Mouse (Mus musculus) midbrain, embryonic 15.5 days (tissue): ENCODE measurements around the gene Pcsk4. TPM values are rescaled to one million over a fixed set of nuclear protein-coding genes. Genes with fewer than 3 reads are reported as not detected.
A peak's percentile ranks its signal among the peaks of the same experiment; 100 is the strongest.

ENCODE experiments used
- ATAC-seq: fragments of 200-750 bp; cut with Nextera tagmentation; replicated peaks from 2 replicates; pipeline ENCODE4 v1.8.0; 2017; ENCODE audit warnings: moderate TSS enrichment
- H3K27ac ChIP-seq: fragments of 300-500 bp; sonication (generic); 2 replicates; pipeline ENCODE4 v1.5.1; 2015; ENCODE audit warnings: mild to moderate bottlenecking, inconsistent platforms
- H3K27me3 ChIP-seq: fragments of 300-500 bp; sonication (generic); replicated peaks from 2 replicates; pipeline ENCODE4 v1.6.1; 2015; ENCODE audit warnings: inconsistent platforms
- H3K36me3 ChIP-seq: fragments of 300-500 bp; sonication (generic); replicated peaks from 2 replicates; pipeline ENCODE4 v1.6.1; 2015; ENCODE audit warnings: inconsistent platforms
- H3K4me1 ChIP-seq: fragments of 300-500 bp; sonication (generic); 2 replicates; pipeline ENCODE4 v1.6.1; 2015; ENCODE audit warnings: inconsistent platforms
- H3K4me2 ChIP-seq: fragments of 300-500 bp; sonication (generic); 2 replicates; pipeline ENCODE4 v1.6.1; 2015; ENCODE audit warnings: inconsistent platforms, mild to moderate bottlenecking, moderate library complexity
- H3K4me3 ChIP-seq: fragments of 300-500 bp; sonication (generic); 2 replicates; pipeline ENCODE4 v1.5.1; 2015; ENCODE audit warnings: mild to moderate bottlenecking, inconsistent platforms
- H3K9ac ChIP-seq: fragments of 300-500 bp; sonication (generic); 2 replicates; pipeline ENCODE4 v1.6.1; 2015; ENCODE audit warnings: mild to moderate bottlenecking, inconsistent platforms
- H3K9me3 ChIP-seq: fragments of 300-500 bp; sonication (generic); 2 replicates; pipeline ENCODE4 v1.6.1; 2016; ENCODE audit warnings: inconsistent platforms
- WGBS: fragments of 180-500 bp; shearing (Covaris S2); methylation state at CpG from one replicate; pipeline ENCODE4 v1.1.7; 2015; ENCODE audit warnings: mixed read lengths; 5-methylcytosine and 5-hydroxymethylcytosine counted together
- polyA plus RNA-seq: library from polyadenylated mRNA; unstranded; fragments of >200 nt; fragmentation: Nextera tagmentation; extraction: Ambion mirVana; gene quantifications from 2 replicates; pipeline ENCODE4 v1.2.1, GENCODE M21; 2015

Pcsk4 gene
- polyA plus RNA-seq, 1 experiment from 2014 or later = 4.4 TPM

DNA sequence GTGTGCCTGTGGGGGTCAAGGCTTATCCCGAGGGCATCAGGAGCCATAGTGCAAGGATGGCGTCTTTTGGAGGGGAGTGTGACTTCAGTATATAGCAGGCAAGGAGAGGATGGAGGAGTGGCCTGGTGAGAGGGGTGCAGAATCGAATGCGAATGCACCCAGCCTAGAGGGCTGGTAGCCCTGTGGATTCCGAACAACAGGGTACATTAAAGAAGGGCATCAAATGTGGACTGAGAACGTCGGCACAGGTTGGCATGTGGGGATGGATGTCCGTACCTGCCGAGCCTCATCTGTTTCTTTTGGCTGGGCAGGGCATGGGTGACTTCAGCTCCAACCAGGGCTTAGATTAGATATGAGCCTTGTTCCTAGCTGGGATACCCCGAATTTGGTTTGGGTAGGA, 29.5 kb downstream of the Pcsk4 start:
- Histone ChIP-seq H3K4me3 (peak overlapping the region; percentile 67), H3K27ac (peak overlapping the region; percentile 98), H3K27me3 (no peaks in the 10 kb centered on the region), H3K36me3 (peaks cover 14% of the 10 kb centered on the region), H3K9me3 (no peaks in the 10 kb centered on the region), H3K4me1 (peaks cover 73% of the 10 kb centered on the region), H3K4me2 (peak overlapping the region; percentile 98), H3K9ac (peak overlapping the region; percentile 92)
- 28% methylated on average over 10 of the region's 10 CpGs for WGBS
- ATAC-seq = no peak

- WGBS = 3% methylated on average over 15 of the region's 15 CpGs
- peak overlapping the region; percentile 67 for H3K4me3 ChIP-seq
- peak overlapping the region; percentile 92 for H3K9ac ChIP-seq
- peak overlapping the region; percentile 98 for H3K4me2 ChIP-seq
- H3K27ac ChIP-seq = peak overlapping the region; percentile 98
- peaks cover 73% of the 10 kb centered on the region for H3K4me1 ChIP-seq
- peaks cover 14% of the 10 kb centered on the region for H3K36me3 ChIP-seq
- ATAC-seq = no peak
- no peaks in the 10 kb centered on the region for H3K27me3 ChIP-seq
- H3K9me3 ChIP-seq = no peaks in the 10 kb centered on the region
Observed at GRCm38 (mm10) chr10:80299301-80299700, 30.0 kb downstream of the Pcsk4 start.

- Histone ChIP-seq H3K9ac (peak overlapping the region; percentile 92), H3K36me3 (peaks cover 16% of the 10 kb centered on the region), H3K9me3 (no peaks in the 10 kb centered on the region), H3K4me3 (peak overlapping the region; percentile 67), H3K27ac (peak overlapping the region; percentile 98), H3K4me1 (peaks cover 73% of the 10 kb centered on the region), H3K27me3 (no peaks in the 10 kb centered on the region), H3K4me2 (peak overlapping the region; percentile 98)
- WGBS = 1% methylated on average over 26 of the region's 26 CpGs
- ATAC-seq = peak; percentile 76
Observed at GRCm38 (mm10) chr10:80298571-80299281, 30.6 kb downstream of the Pcsk4 start.

DNA sequence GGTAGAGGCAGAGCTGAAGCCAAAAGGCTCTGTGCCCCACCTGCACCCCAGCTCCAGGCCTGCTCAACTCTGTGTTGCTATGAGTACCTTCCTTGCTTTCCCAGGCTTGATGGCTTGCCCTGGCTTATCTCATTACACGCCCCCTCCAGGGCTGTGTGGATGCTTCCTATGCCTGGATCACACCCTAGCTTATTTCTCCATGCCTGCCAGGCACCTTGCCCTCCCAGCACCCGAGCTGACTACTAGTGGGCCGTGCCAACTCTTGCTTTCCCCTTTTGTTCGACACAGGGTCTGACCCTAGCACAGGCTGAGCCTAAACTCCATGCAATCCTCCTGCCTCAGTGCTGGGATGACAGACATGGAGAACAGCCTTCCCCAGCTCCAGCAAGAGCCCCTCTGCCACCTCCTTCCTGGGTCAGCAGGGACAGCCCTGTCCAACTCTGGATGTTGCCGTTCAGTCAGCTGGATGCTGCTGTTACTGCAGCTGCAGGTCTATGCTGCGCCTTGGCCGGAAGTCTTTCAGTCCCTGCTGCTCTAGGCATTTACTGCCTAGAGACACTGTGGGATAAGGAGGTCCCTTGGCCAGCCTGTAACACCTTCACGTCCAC, 31.7 kb downstream of the Pcsk4 start:
- H3K27me3 ChIP-seq = no peaks in the 10 kb centered on the region
- H3K9me3 ChIP-seq = no peaks in the 10 kb centered on the region
- H3K4me3 ChIP-seq = peak overlapping the region; percentile 47; the same call in 1 of the 2 replicates
- no peak for ATAC-seq
- H3K9ac ChIP-seq = peak overlapping the region; percentile 92
- H3K27ac ChIP-seq = peak overlapping the region; percentile 98
- H3K4me1 ChIP-seq = peaks cover 73% of the 10 kb centered on the region
- 66% methylated on average over 8 of the region's 8 CpGs for WGBS
- H3K4me2 ChIP-seq = peak overlapping the region; percentile 98
- peaks cover 14% of the 10 kb centered on the region for H3K36me3 ChIP-seq

GRCm38 (mm10) chr10:80296824-80297223, 32.5 kb downstream of the Pcsk4 start:
- Histone ChIP-seq H3K9ac (peak overlapping the region; percentile 92), H3K27ac (peak overlapping the region; percentile 98), H3K27me3 (no peaks in the 10 kb centered on the region), H3K4me2 (peak overlapping the region; percentile 98), H3K4me1 (peaks cover 67% of the 10 kb centered on the region), H3K36me3 (peaks cover 14% of the 10 kb centered on the region), H3K4me3 (peak overlapping the region; percentile 47), H3K9me3 (no peaks in the 10 kb centered on the region)
- 83% methylated on average over 5 of the region's 5 CpGs for WGBS
- no peak for ATAC-seq

GRCm38 (mm10) chr10:80295618-80296425, 33.5 kb downstream of the Pcsk4 start, which contains the start of gene Apc2:
TSS of gene Apc2 (plus strand) at chr10:80295977.
- 0% methylated on average over 26 of the region's 26 CpGs for WGBS
- H3K27me3 ChIP-seq = no peaks in the 10 kb centered on the region
- peak within 1 kb of the TSS; percentile 47 for H3K4me3 ChIP-seq
- peak; percentile 70 for ATAC-seq
- H3K36me3 ChIP-seq = peaks cover 14% of the 10 kb centered on the region
- H3K4me1 ChIP-seq = peaks cover 63% of the 10 kb centered on the region
- H3K9me3 ChIP-seq = no peaks in the 10 kb centered on the region
- peak within 1 kb of the TSS; percentile 98 for H3K27ac ChIP-seq
- H3K9ac ChIP-seq = peak within 1 kb of the TSS; percentile 92
- H3K4me2 ChIP-seq = peak within 1 kb of the TSS; percentile 98

- Histone ChIP-seq H3K9ac (peak overlapping the region; percentile 92; the same call in 1 of the 2 replicates), H3K4me3 (0 out of 2 replicates have a peak overlapping the region, but pooled peaks have one; percentile 3), H3K27ac (peak overlapping the region; percentile 98), H3K4me2 (peak overlapping the region; percentile 98; the same call in 1 of the 2 replicates), H3K4me1 (peaks cover 63% of the 10 kb centered on the region), H3K9me3 (no peaks in the 10 kb centered on the region), H3K36me3 (peaks cover 14% of the 10 kb centered on the region), H3K27me3 (no peaks in the 10 kb centered on the region)
- WGBS = 49% methylated on average over 7 of the region's 7 CpGs
- no peak for ATAC-seq
Observed at GRCm38 (mm10) chr10:80294788-80295303, 34.5 kb downstream of the Pcsk4 start.

- H3K9ac ChIP-seq = no peak overlapping the region
- H3K9me3 ChIP-seq = no peaks in the 10 kb centered on the region
- peak overlapping the region; percentile 3; the same call in 1 of the 2 replicates for H3K4me3 ChIP-seq
- no peaks in the 10 kb centered on the region for H3K27me3 ChIP-seq
- H3K36me3 ChIP-seq = peaks cover 14% of the 10 kb centered on the region
- no peak for ATAC-seq
- WGBS = 75% methylated on average over 4 of the region's 4 CpGs
- H3K27ac ChIP-seq = peak overlapping the region; percentile 98; the same call in 1 of the 2 replicates
- H3K4me2 ChIP-seq = peak overlapping the region; percentile 92; the same call in 1 of the 2 replicates
- peaks cover 63% of the 10 kb centered on the region for H3K4me1 ChIP-seq
Observed at GRCm38 (mm10) chr10:80294311-80294710, 35.0 kb downstream of the Pcsk4 start.

DNA sequence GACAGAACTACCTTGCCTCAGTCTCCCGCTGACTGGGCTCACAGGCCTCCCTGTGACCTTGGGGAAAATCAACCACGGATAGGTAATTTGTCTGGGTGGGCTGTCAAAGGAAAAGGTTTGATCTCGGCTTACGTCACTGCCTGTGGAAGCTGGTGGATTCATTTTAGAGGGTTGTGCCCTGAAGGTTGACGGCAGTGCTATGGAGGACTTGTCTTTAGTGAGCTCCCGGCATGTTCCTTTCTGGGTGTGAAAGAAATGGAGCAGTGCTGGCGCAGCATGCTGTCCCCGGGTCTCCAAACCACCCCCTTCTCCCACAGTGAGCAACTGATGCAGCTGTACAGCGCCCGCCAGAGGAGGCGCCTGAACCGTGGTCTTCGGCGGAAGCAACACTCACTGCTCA, 36.0 kb downstream of the Pcsk4 start:
- Histone ChIP-seq H3K4me3 (peak overlapping the region; percentile 92), H3K9me3 (no peaks in the 10 kb centered on the region), H3K4me2 (peak overlapping the region; percentile 92), H3K27ac (peak overlapping the region; percentile 91), H3K27me3 (no peaks in the 10 kb centered on the region), H3K4me1 (peaks cover 58% of the 10 kb centered on the region), H3K9ac (peak overlapping the region; percentile 97), H3K36me3 (peaks cover 21% of the 10 kb centered on the region)
- WGBS = 27% methylated on average over 14 of the region's 14 CpGs
- ATAC-seq = no peak

- no peaks in the 10 kb centered on the region for H3K9me3 ChIP-seq
- ATAC-seq = peak; percentile 74
- H3K27ac ChIP-seq = peak within 1 kb of the TSS; percentile 91
- H3K4me1 ChIP-seq = peaks cover 50% of the 10 kb centered on the region
- peak within 1 kb of the TSS; percentile 97 for H3K9ac ChIP-seq
- no peaks in the 10 kb centered on the region for H3K27me3 ChIP-seq
- peaks cover 24% of the 10 kb centered on the region for H3K36me3 ChIP-seq
- 0% methylated on average over 72 of the region's 72 CpGs for WGBS
- H3K4me2 ChIP-seq = peak within 1 kb of the TSS; percentile 92
- peak within 1 kb of the TSS; percentile 92 for H3K4me3 ChIP-seq
Observed at GRCm38 (mm10) chr10:80292251-80293146, 36.8 kb downstream of the Pcsk4 start, which contains the start of gene Rps15. TSS of gene Rps15 (plus strand) at chr10:80292453.

GRCm38 (mm10) chr10:80288657-80289056, 40.6 kb downstream of the Pcsk4 start:
- 72% methylated on average over 8 of the region's 8 CpGs for WGBS
- ATAC-seq = no peak

More at GRCm38 (mm10) chr10:80288657-80289056, 40.6 kb downstream of the Pcsk4 start:
- H3K27me3 ChIP-seq = no peaks in the 10 kb centered on the region
- H3K4me3 ChIP-seq = no peak overlapping the region
- no peak overlapping the region for H3K4me2 ChIP-seq
- H3K9ac ChIP-seq = no peak overlapping the region
- peaks cover 13% of the 10 kb centered on the region for H3K4me1 ChIP-seq
- peaks cover 20% of the 10 kb centered on the region for H3K36me3 ChIP-seq
- no peak overlapping the region for H3K27ac ChIP-seq
- H3K9me3 ChIP-seq = no peaks in the 10 kb centered on the region
